Mouse (Mus musculus): ENCODE measurements at regions not wholly inside any gene's neighbourhood (a gene's known extent, or its start where the extent isn't known, plus 50 kb on each side); places are given as distances from the start of the nearest gene placed in this dataset.

DNA sequence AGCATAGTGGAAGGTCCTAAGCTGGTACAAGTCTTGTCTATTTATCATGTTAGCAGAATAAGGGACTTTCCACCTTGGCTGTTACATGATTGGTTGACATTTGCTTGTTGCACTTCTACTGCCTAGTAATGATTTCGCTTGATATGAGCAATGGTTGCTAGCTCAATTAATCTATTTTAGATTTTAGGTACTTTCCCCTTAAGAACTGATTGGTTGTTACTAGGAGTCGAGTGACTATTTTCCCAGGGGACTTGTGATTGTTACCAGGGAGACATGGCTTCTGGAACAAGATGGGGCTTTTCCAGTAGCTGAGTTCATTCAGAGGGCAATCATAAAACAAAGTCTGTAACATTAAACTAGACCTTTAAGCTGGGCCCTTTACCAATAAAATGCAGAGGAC is 100.9 kb downstream of the Nup35 start:
- DNase-seq (ENCODE audit: low spot score in 2 of 2), result no peak

DNA sequence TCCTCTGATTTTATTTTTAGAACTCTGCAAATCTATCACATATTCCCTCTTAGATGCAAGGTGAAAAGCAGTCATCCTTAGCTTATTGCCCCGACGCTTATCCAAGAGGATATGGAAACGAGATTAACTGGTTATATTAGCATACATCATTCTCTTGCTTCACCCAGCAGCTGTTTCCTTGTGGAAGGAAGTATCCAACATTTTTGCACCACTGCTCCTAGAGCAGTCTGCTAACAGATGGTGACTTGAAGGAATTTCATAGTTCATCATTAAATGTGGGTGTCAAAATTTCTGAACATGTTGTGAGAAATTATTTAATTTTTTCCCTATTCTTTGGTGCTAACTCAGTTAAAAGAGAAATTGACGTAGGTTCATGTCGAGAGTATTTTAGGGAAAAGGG is 107.0 kb downstream of the Nup35 start:
- no peak for DNase-seq (ENCODE audit: low spot score in 2 of 2)

DNA sequence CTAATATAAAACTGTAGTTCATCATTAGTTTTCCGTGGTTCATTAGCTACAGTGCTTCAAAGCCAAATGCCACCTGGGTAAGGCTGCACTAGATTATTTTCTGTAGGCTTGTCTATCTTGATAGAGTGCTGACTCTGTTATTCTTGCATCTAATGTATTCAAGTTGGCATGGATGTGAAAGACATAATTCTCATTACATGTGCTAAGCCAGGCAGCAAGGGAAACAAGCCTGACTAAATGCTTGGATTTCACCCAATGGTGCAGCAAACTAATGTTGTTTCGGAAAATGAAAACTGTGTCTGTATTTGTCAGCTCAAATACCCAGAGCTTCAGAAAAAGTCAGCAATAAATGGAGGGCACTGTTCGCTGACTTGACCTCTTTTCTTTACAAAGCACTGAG is 114.3 kb downstream of the Nup35 start:
- peak in 1 of 2 experiments; percentile 13 for DNase-seq (ENCODE audit: low spot score in 2 of 2)

DNA sequence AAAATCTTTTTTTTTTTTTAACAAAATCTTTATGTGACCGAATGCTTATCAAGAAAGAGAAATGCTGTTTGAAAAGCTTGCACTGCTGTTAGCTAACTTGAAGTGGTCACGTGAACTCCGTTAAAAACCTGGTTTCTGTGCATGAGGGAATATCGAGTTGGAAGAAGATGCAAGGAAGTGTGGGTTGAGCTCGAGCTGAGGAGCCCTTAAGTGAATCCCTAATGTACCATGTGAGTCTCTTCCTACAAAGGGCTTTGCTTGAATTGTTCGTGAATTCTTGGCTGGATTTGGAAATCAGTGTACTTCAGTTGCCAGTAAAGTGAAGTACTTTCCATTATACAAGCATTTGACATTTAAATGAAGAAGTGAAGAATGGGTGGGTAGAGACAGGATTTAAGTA is 129.7 kb downstream of the Nup35 start:
- peak; percentile 2 to 35 for DNase-seq (ENCODE audit: low spot score in 2 of 2)

GRCm38 (mm10) chr2:80762013-80762612 is 145.1 kb downstream of the Nup35 start:
- DNase-seq (ENCODE audit: low spot score in 2 of 2), result peak in 1 of 2 experiments; percentile 65

- DNase-seq (ENCODE audit: low spot score in 2 of 2), result peak in 1 of 2 experiments; percentile 11
Measured at GRCm38 (mm10) chr2:80771176-80771575, 154.1 kb downstream of the Nup35 start.

GRCm38 (mm10) chr2:80772455-80772854 is 155.4 kb downstream of the Nup35 start:
- no peak for DNase-seq (ENCODE audit: low spot score in 2 of 2)

DNA sequence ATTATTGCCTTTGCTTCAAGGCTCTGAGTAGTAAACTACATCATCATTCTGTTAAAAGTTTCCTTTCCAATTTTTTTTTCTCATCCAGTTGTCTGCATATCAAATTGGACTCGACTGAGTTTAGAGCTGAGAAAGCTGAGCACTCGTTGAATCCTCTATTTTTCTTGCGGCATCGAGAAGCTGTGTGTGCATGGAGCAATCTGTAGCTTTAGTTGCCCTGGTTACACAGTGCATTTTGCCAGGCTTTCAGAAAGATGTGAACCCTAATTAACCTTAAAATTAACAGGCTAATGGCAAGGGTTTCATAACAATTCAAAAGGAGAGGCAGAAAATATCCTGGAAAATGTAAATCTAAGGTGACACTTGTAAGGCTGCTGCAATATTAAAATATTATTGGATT is 169.3 kb downstream of the Nup35 start:
- no peak for DNase-seq (ENCODE audit: low spot score in 2 of 2)

GRCm38 (mm10) chr2:80793345-80794147 is 176.5 kb downstream of the Nup35 start:
- no peak for DNase-seq (ENCODE audit: low spot score in 2 of 2)

DNA sequence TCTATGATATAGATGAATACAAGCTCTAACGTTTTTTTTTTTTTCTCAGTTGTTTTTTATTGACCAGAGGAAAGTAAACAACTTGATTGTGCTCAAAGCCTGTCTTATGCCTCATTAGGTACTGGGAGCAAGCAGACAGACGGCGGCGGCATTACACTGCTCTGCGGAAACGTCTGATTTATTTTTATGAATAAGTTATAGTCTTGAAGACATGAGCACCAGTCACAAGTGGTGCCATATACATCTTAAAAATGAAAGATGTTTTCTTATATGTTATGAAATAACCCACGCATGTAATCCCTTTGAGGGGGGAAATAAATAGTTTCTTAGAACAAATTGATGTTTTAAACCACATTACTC is 177.1 kb downstream of the Nup35 start:
- DNase-seq (ENCODE audit: low spot score in 2 of 2), result no peak

- DNase-seq (ENCODE audit: low spot score in 2 of 2), result no peak
Measured at GRCm38 (mm10) chr2:80819268-80819667, 202.2 kb downstream of the Nup35 start.

DNA sequence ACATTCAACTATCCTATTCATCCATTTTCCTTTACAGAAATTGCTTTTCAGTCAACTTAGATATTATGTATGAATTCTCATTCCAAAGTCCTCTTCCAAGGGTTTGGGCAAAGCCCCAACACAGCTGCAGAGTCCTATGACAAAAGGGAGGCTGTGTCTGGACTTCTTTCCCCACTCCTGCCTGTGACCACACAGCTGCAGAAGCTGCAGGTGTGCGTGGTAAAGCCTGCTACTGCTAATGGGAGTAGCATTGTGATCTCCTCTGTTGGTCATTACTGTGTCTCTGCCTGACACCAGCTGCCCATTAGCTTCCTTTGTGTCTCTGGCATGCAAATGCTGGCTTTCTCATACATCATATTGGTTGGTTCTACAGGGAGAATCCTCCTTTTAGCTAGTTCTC is 234.0 kb downstream of the Nup35 start:
- peak; percentile 11 to 19 for DNase-seq (ENCODE audit: low spot score in 2 of 2)

DNA sequence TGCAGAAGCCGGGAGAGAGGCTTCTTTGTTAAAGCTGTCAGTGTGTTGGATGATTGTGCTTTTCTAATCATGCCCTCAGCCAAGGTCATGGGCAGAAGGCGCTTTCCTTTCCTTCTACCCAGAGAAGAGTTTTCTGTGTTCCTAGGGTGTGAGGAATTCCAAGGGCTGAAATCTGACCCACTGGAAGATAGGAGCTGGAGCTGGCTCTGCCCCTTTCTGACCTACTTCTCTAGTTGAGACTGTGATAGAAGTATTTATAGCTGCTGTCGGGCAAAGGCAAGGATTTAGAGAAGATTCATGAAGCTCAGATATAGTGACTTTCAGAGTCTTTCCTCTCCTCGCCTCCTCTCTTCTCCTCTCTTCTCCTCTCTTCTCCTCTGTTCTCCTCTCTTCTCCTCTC is 238.2 kb downstream of the Nup35 start:
- DNase-seq (ENCODE audit: low spot score in 2 of 2), result no peak

DNA sequence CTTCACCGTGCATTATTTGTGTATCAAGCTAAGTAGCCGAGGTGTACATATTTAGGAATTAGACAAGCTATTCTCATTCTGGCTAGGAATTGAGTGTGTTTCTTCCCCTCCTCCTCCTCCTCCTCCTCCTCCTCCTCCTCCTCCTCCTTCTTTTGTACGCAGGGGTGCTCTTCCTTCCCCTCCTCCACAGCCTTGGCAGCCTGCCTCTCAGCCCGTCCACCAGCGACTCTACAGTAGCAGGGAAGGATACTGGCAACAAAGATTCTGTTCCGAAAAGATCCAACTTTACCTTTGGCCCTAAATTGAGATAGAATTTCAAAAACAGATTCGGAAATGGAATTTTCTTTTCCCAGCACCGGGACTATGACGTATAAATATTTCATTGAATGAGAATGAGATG is 253.0 kb downstream of the Nup35 start:
- DNase-seq (ENCODE audit: low spot score in 2 of 2), result no peak

GRCm38 (mm10) chr2:80870458-80870857 is 253.4 kb downstream of the Nup35 start:
- no peak for DNase-seq (ENCODE audit: low spot score in 2 of 2)

GRCm38 (mm10) chr2:80871356-80871755 is 254.3 kb downstream of the Nup35 start:
- DNase-seq (ENCODE audit: low spot score in 2 of 2), result no peak

- no peak for DNase-seq (ENCODE audit: low spot score in 2 of 2)
Measured at GRCm38 (mm10) chr2:80878437-80878836, 261.4 kb downstream of the Nup35 start.

DNA sequence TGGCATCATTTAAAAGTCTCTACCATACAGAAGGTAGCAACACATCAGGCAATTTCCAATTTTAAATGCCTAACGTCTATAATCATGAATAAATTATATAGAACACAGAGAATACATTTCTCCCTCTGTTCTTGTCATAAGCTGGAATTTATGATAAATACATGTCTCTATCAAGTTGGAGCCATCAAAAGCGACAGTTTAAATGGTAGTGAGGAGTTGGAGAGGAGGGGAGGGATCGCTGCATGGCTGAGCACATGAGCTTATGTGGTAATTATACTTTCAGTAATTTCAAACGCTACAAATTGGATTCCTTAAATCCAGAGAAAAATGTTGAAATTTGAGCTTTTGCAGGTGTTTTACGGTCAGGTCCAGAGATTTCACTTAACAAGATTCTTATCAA is 267.2 kb downstream of the Nup35 start:
- no peak for DNase-seq (ENCODE audit: low spot score in 2 of 2)

GRCm38 (mm10) chr2:80902050-80902449 is 285.0 kb downstream of the Nup35 start:
- DNase-seq (ENCODE audit: low spot score in 2 of 2), result no peak

DNA sequence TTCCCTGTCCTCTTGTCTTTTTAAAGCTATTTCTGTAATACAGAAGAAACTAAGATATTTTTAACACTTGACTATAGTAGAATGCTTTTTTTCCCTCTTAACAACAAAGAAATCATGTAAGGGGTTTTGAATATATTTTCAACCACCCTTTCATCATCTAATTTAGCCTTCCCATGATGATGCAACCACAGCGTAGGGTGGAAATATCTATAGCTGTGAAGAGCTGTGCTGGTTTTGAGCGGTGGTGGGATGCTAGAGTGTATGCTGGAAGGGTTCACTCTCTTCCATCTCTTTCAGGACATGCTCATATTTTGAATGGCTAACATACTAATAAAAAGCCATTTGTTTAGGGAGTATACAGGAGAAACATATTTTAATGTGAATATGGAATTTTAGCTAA is 296.4 kb downstream of the Nup35 start:
- no peak for DNase-seq (ENCODE audit: low spot score in 2 of 2)

DNA sequence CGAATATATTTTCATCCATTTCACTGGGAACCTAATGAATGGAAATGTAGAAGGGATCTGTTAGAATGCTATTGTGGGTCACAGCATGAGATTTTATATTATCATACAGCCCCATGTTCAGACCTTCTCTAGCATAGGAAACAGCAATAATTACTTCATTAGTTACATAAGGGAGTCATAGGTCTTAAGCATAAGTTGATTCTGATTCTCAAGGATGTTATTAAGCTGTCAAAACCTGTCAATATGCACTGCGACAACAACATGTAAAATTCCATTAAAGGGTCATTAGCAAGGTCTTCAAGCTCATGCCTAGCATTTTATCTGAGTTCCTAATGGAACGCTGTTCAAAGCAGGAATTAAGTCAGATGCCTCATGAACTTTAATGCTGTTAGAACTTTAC is 328.5 kb downstream of the Nup35 start:
- DNase-seq (ENCODE audit: low spot score in 2 of 2), result no peak

DNA sequence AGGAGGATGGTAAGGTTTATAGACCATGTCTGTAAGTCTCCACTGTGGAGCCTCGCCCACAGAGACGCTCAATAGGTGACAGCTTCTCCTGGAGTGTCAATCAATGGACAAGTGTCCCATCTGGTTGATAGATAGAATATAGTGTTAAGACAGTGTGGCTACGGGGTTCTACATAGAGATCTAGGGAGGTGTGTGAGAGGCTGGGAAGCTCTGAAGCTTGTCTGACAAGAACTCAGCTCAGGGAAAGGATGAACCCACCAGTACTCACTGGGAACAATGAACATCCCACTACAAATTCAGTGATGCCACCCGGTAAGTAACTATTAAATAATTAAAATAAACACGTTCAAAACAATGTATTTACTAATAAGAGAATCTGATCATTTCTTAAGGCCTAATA is 349.7 kb downstream of the Nup35 start:
- no peak for DNase-seq (ENCODE audit: low spot score in 2 of 2)

DNA sequence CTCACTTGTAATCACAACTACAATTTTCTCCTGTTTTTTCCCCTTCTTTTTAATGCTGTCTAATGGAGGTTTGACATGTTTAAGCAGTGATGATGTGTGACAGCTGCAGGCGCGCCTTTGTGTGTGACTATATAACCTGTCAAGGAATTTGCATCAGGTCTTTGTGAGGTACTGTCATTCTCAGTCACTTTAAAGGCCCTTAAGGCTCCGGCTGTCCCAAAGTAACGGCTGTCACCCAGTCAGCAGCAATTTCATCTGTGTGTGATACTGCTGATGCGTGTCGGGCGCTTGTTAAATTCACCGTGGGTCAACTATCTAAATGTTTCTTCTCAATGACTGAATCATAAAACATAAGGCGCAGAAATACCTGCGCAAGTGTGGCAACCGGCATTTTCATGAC is 350.2 kb downstream of the Nup35 start:
- DNase-seq (ENCODE audit: low spot score in 2 of 2), result no peak

DNA sequence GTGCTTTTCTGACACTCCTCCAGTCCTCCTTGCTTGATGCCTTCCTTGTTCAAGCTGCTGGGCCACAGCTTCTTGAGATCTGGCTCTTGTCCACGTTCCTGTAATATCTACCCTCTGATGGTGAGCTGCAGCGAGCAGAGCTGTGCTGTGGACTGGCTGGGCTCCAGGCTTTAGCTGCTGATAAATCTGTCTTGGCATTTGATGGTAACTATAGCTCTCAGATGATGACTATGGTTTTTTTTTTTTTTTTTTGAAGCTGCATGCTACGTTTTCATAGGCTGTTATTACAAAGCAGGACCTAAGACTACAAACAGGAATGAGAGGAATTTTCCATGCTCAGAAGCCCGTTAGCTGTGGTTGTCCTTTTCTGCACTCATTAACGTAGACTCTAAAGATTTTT is 352.3 kb downstream of the Nup35 start:
- peak; percentile 15 to 50 for DNase-seq (ENCODE audit: low spot score in 2 of 2)

Measured in left cerebral cortex, adult 9 months (tissue).